Mouse (Mus musculus) hindbrain, embryonic 10.5 days (tissue): ENCODE data around the gene Gm45521. TPM values are rescaled to one million over a fixed set of nuclear protein-coding genes. Genes with fewer than 3 reads are reported as not detected.

Experiments used
- DNase-seq: peaks from one replicate; pipeline ENCODE4 v3.0.0-alpha.2; 2017; ENCODE audit warnings: low spot score
- H3K27ac ChIP-seq: fragments of 300-500 bp; sonication (generic); 2 replicates; pipeline ENCODE4 v1.5.1; 2016; ENCODE audit warnings: mild to moderate bottlenecking, moderate library complexity
- H3K27me3 ChIP-seq: fragments of 300-500 bp; sonication (generic); 2 replicates; pipeline ENCODE4 v1.6.1; 2016; ENCODE audit warnings: mild to moderate bottlenecking; ENCODE audit not compliant: poor library complexity, insufficient read depth, severe bottlenecking
- H3K36me3 ChIP-seq: fragments of 300-500 bp; sonication (generic); 2 replicates; pipeline ENCODE4 v1.6.1; 2016; ENCODE audit warnings: mild to moderate bottlenecking, moderate library complexity
- H3K4me1 ChIP-seq: fragments of 300-500 bp; sonication (generic); replicated peaks from 2 replicates; pipeline ENCODE4 v1.6.1; 2016; ENCODE audit warnings: mild to moderate bottlenecking
- H3K4me3 ChIP-seq: fragments of 300-500 bp; sonication (generic); 2 replicates; pipeline ENCODE4 v1.5.1; 2016; ENCODE audit warnings: mild to moderate bottlenecking, moderate library complexity
- H3K9me3 ChIP-seq: fragments of 300-500 bp; sonication (generic); 2 replicates; pipeline ENCODE4 v1.6.1; 2016; ENCODE audit warnings: mild to moderate bottlenecking, moderate library complexity
- WGBS: fragments of 180-500 bp; shearing (Covaris S2); methylation state at CpG from one replicate; pipeline ENCODE4 v1.1.7; 2016; 5-methylcytosine and 5-hydroxymethylcytosine counted together
- polyA plus RNA-seq: library from polyadenylated mRNA; unstranded; fragments of >200 nt; fragmentation: Nextera tagmentation; extraction: Ambion mirVana; gene quantifications from 2 replicates; pipeline ENCODE4 v1.2.1, GENCODE M21; 2016

The Gm45521 gene
- polyA plus RNA-seq, 1 experiment from 2014 or later = 0.56 TPM

GRCm38 (mm10) chr14:7991108-7991776 lies 34.2 kb downstream of the Gm45521 start:
- H3K27me3 ChIP-seq = no peaks in the 10 kb centered on the region; the same call in 1 of the 2 replicates
- H3K27ac ChIP-seq = no peak overlapping the region
- peaks cover 7% of the 10 kb centered on the region for H3K4me1 ChIP-seq
- peak; percentile 10 for DNase-seq
- WGBS = 79% methylated on average over 5 of the region's 5 CpGs
- H3K9me3 ChIP-seq = no peaks in the 10 kb centered on the region
- no peak overlapping the region for H3K4me3 ChIP-seq
- no peaks in the 10 kb centered on the region for H3K36me3 ChIP-seq

- Histone ChIP-seq H3K4me1 (peaks cover 7% of the 10 kb centered on the region), H3K27me3 (no peaks in the 10 kb centered on the region; the same call in 1 of the 2 replicates), H3K36me3 (no peaks in the 10 kb centered on the region), H3K9me3 (no peaks in the 10 kb centered on the region), H3K4me3 (no peak overlapping the region), H3K27ac (no peak overlapping the region)
- DNase-seq = no peak
- WGBS = 78% methylated on average over 6 of the region's 6 CpGs
Measured at GRCm38 (mm10) chr14:7992158-7992557, 35.1 kb downstream of the Gm45521 start.

GRCm38 (mm10) chr14:7994271-7994767 lies 37.2 kb downstream of the Gm45521 start, which contains the start of gene Dnase1l3:
Gene Dnase1l3 (minus strand): TSS chr14:7994573.
- 76% methylated on average over 8 of the region's 8 CpGs for whole genome bisulfite sequencing
- Histone ChIP-seq H3K27ac (no peak within 1 kb of the TSS), H3K27me3 (peaks cover 7% of the 10 kb centered on the region), H3K9me3 (no peaks in the 10 kb centered on the region), H3K4me1 (peaks cover 9% of the 10 kb centered on the region), H3K36me3 (no peaks in the 10 kb centered on the region), H3K4me3 (no peak within 1 kb of the TSS)
- DNase-seq = no peak

- Histone ChIP-seq H3K36me3 (no peaks in the 10 kb centered on the region), H3K4me1 (peaks cover 12% of the 10 kb centered on the region; the same call in 1 of the 2 replicates), H3K4me3 (peak overlapping the region; percentile 38), H3K27ac (peak overlapping the region; percentile 79), H3K27me3 (peaks cover 37% of the 10 kb centered on the region), H3K9me3 (no peaks in the 10 kb centered on the region)
- peak; percentile 89 for DNase-seq
- 2% methylated on average over 15 of the region's 15 CpGs for WGBS
Measured at GRCm38 (mm10) chr14:7997255-7997696, 40.2 kb downstream of the Gm45521 start.

GRCm38 (mm10) chr14:7999030-7999429 lies 41.9 kb downstream of the Gm45521 start:
- Histone ChIP-seq H3K4me1 (peaks cover 27% of the 10 kb centered on the region), H3K27me3 (peaks cover 48% of the 10 kb centered on the region), H3K36me3 (no peaks in the 10 kb centered on the region), H3K4me3 (no peak overlapping the region), H3K27ac (no peak overlapping the region), H3K9me3 (no peaks in the 10 kb centered on the region)
- WGBS = 80% methylated on average over 3 of the region's 3 CpGs
- no peak for DNase-seq

GRCm38 (mm10) chr14:7999435-7999834 lies 42.3 kb downstream of the Gm45521 start:
- WGBS = 86% methylated on average over 5 of the region's 5 CpGs
- Histone ChIP-seq H3K36me3 (no peaks in the 10 kb centered on the region), H3K4me1 (peaks cover 31% of the 10 kb centered on the region), H3K9me3 (no peaks in the 10 kb centered on the region), H3K4me3 (no peak overlapping the region), H3K27ac (no peak overlapping the region), H3K27me3 (peaks cover 52% of the 10 kb centered on the region)
- no peak for DNase-seq

GRCm38 (mm10) chr14:8000247-8000646 lies 43.2 kb downstream of the Gm45521 start:
- H3K27ac ChIP-seq = no peak overlapping the region
- H3K4me3 ChIP-seq = no peak overlapping the region
- WGBS = 78% methylated on average over 5 of the region's 5 CpGs
- no peaks in the 10 kb centered on the region for H3K36me3 ChIP-seq
- peaks cover 31% of the 10 kb centered on the region for H3K4me1 ChIP-seq
- DNase-seq = no peak
- no peaks in the 10 kb centered on the region for H3K9me3 ChIP-seq
- peaks cover 53% of the 10 kb centered on the region for H3K27me3 ChIP-seq

- no peak overlapping the region for H3K27ac ChIP-seq
- DNase-seq = no peak
Measured at GRCm38 (mm10) chr14:8000831-8001685, 44.0 kb downstream of the Gm45521 start.

GRCm38 (mm10) chr14:8002432-8003092 lies 45.5 kb downstream of the Gm45521 start, which contains the start of gene Abhd6:
Gene Abhd6 (plus strand): TSS chr14:8002902.
- Histone ChIP-seq H3K36me3 (no peaks in the 10 kb centered on the region), H3K27ac (peak within 1 kb of the TSS; percentile 73), H3K27me3 (peaks cover 53% of the 10 kb centered on the region), H3K4me3 (peak within 1 kb of the TSS; percentile 59), H3K4me1 (peaks cover 28% of the 10 kb centered on the region), H3K9me3 (no peaks in the 10 kb centered on the region)
- WGBS = 2% methylated on average over 38 of the region's 38 CpGs
- peak; percentile 89 for DNase-seq

More at GRCm38 (mm10) chr14:8000831-8001685, 44.0 kb downstream of the Gm45521 start:
- Histone ChIP-seq H3K4me3 (no peak overlapping the region), H3K36me3 (no peaks in the 10 kb centered on the region), H3K9me3 (no peaks in the 10 kb centered on the region), H3K27me3 (peaks cover 53% of the 10 kb centered on the region), H3K4me1 (peaks cover 31% of the 10 kb centered on the region)
- WGBS = 19% methylated on average over 17 of the region's 17 CpGs

- Histone ChIP-seq H3K27ac (peak overlapping the region; percentile 73), H3K4me3 (peak overlapping the region; percentile 59), H3K36me3 (no peaks in the 10 kb centered on the region), H3K4me1 (peaks cover 28% of the 10 kb centered on the region), H3K27me3 (peaks cover 53% of the 10 kb centered on the region), H3K9me3 (no peaks in the 10 kb centered on the region)
- WGBS = 1% methylated on average over 23 of the region's 23 CpGs
- peak; percentile 58 for DNase-seq
Measured at GRCm38 (mm10) chr14:8003093-8003670, 46.1 kb downstream of the Gm45521 start.

- Histone ChIP-seq H3K27ac (no peak overlapping the region), H3K36me3 (no peaks in the 10 kb centered on the region), H3K27me3 (peaks cover 49% of the 10 kb centered on the region), H3K9me3 (no peaks in the 10 kb centered on the region), H3K4me1 (peaks cover 28% of the 10 kb centered on the region), H3K4me3 (peak overlapping the region; percentile 59)
- 52% methylated on average over 18 of the region's 18 CpGs for WGBS
- DNase-seq = peak; percentile 8
Measured at GRCm38 (mm10) chr14:8003727-8004670, 46.9 kb downstream of the Gm45521 start.
